Mouse (Mus musculus): ENCODE data around the gene Uqcc3. TPM values are rescaled to one million over a fixed set of nuclear protein-coding genes. Genes with fewer than 3 reads are reported as not detected.

The Uqcc3 gene
- polyA plus RNA-seq (2014; fragmentation: Illumina TruSeq; extraction: RNeasy Lipid Tissue Mini Kit (QIAGEN cat#74804); ENCODE audit: low replicate concordance) = 1.8 TPM

DNA sequence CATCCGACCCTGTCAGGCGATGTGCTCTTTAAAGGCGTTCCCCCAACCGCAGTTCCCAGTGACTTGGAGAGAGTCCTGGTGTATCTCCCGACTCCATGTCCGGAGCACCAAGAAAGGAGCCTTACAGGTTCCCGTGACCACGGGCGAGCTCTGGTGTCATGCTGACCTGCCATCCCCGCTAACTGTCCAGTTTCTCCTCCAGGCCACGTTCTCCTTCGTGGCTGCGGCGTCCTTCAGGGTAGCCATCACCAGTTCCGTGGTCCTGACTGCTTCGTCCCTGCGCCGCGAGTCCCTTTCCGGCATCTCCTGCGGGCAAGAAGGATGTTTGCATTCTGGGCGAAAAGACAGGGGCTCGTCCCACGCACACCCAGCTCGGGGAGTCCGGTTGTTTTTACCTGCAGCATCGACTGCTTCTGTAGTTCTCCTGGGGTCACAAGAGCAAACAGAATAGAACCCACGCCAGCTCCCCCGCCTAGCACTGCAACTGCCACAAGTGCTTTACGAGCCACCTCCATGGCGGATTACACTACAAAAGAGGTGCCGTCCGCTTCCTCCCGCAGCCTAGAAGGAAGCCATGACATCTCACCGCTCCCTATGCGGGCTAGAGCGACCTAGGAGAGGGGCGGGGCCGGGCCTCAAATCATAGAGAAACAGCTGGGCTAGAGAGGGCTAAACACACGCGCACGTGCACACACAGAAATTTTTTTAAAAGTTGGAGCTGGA lies at the start of gene Uqcc3:
Gene Uqcc3 (minus strand): TSS at position 613 of the 723 bp plus-strand sequence.

DNA sequence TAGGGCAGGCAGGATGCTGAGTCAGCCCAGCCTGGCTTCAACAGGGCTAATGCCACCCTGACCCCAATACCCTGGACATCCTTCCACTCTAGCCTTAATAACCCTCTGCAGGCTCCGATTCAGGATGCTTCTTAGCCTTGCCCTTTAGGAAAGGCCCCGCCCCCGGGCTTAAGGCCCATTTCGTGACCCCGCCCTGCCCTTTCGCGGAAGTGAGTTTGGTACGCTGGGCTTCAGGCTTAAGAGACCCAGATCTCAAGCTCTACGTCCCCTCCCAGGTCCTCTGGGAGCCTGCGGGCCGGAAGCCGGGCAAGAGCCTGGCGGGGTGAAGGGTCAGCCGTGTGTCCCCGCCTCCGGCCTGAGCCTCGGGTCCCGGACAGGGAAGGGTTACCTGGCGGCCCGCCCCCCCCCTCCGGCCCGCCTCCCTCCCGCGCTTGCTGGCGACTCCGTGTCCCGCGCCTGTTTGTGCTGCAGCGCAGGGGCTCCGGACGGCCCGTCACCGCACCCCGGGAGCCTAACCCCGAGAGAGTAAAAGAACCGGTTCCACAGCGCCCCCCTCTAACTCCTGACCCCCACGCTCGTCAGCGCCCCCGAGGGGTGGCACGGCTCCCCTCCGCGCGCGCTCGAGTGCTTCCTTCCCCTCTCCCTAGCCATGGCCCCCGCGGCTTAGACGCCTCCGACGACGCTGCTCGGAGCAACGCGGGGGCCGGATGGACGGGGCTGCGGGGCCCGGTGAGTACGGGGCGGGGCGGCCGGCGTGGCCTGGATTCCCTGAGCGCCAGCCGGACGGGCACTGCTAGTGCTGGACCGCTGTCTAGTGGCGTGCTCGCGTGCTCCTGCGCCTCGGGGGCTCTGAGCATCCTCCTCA lies 48.7 kb upstream of the Uqcc3 start, which contains the start of the genes Rom1 and Eml3:
Gene Rom1 (minus strand): TSS at position 133 of the 865 bp plus-strand sequence.
Gene Eml3 (plus strand): TSS at position 329 of the 865 bp plus-strand sequence.

DNA sequence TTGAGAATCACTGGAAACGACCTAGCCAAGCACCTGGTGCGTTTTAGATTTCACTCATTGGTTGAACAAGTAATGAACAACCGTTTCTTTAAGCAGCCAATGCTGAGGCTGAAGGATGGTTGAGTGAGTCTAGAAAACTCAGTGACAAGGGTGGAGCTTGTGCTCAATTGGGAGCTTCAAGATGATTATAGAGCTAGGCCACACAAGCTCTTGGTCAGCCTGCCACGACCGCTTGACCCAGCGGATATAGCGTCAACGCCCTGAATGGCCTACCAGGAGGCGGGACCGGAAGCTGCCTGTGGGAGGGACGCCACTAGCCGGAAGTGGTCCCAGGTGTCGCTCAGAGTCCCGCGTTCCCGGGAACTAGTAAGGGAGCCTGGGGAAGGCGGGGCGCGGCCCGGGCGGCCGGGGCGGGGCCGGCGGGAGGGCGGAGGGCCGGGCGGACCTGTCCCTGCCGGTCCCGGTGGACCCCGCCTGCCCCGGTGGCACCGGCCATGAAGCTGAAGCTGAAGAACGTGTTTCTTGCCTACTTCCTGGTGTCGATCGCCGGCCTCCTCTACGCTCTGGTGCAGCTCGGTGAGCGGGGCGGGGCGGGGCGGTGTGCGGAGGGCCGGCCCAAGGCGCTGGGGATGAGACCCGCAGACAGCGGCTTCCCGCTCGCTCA lies 39.5 kb upstream of the Uqcc3 start, which contains the start of gene B3gat3:
Gene B3gat3 (plus strand): TSS at position 302 of the 664 bp plus-strand sequence.

DNA sequence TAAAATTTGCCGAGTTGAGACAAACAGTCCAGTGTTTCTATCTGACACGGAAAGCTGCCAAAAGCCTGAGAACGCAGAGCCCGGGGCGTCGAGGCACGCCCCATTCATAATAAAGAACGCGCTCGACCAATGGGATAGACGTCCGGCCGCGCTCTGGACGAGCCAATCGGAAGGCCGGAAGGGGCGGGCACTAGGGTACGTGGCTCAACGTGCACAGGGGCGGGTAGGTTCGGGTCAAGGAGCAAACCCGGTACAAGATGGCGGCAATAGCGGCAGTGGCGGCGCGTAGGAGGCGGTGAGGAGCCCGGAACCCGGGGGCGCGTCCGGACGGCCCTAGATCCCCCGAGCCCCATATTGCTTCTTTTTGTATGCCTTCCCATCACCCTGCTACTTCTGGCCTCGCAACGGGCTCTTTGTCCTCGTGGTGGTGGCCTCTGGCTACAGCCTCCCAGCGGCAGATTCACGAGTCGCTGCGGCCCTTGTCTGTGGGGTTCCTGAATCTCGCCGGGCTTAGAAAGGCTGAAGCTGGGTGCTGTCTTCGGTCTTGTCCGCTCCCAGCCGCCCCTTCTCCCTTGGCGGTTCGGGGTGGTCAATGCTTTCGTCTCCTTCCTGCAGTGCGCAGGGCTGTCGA lies 17.3 kb upstream of the Uqcc3 start, which contains the start of gene Ganab:
Gene Ganab (plus strand): TSS at position 207 of the 631 bp plus-strand sequence.

DNA sequence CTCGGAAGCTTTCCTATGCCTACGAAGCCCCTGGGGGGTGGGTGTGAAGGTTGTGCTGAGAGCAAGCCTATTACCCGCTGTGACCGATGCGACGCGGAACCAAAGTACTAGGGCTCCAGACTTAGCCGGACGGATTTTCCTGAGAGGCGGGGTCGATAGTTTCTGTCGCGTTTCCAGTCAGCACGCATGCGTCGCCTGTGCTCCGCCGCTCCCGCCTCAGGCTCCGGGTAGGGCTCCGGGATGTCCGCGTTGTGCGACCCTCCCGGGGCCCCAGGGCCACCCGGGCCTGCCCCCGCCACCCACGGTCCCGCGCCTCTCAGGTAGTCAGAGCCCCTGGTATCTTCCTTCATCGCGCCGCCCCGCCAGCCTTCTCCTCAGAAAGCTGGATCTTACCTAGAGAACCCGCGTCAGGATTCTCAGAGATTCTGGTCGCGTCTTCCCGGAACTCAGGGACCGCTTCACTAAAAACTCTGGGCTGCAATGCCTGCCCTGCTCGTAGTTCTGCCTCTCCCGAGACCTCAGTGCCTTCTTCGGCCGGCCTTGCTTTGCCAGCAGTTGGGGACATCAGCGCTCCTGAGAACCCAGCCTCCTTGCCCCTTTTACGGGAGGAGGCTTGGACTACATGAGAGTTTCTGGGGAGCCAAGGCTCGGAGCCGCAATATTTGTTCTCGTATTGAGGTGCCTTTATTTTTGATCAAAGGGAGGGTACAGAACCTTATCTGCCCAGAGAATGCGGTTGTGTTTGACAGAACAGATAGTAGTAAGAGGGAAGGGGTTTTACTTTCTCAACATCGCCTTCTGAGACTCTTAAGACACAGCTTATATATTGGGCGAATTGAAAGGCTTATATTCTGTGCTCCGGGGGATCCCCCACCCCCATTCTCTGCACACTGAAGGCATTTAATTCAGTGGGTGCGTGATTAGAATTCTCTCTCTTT lies 12.4 kb upstream of the Uqcc3 start, which contains the start of gene Ints5:
Gene Ints5 (plus strand): TSS at position 177 of the 938 bp plus-strand sequence.

DNA sequence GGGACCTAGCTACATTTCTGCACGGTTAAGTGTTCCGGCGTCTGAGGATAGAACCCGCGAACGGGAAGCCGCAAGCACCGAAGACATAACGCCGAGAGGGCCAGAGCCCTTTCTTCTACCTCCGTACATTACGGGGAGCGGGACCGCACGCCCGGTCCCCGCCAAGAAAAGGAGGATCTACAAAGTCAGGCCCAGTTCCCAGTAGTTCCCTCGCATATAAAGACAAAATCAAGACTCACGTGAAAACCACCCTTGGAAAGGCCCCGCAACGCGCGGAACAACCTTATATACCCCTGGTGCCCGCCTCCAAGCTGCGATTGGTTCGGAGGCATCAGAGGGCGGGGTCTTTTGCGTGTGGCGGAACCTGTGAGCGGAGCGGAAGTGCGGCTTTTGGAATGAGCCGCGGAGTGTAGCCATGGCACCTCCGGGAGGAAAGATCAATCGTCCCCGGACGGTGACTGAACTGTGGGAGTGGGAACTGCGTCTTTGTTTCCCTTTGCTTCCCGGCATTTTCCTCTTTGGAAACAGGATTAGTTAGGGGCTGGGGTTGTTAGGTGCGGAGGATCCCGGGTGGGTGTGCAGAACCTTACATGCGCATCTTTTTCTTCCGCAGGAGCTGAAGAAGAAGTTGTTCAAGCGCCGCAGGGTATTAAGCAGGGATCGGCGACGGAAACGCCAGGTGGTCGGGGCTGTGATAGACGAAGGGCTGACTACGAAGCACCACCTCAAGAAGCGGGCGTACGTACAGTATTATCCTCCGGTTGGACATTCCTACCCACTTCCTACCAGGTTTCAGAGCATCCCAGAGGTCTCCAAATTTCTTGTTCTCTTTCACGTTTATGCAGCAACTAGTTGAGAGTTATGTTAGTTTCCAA lies 8.0 kb upstream of the Uqcc3 start, which contains the start of the genes 1810009A15Rik and Gm49416:
Gene 1810009A15Rik (plus strand): TSS at position 343 of the 875 bp plus-strand sequence.
Gene Gm49416 (plus strand): TSS at position 416 of the 875 bp plus-strand sequence.

DNA sequence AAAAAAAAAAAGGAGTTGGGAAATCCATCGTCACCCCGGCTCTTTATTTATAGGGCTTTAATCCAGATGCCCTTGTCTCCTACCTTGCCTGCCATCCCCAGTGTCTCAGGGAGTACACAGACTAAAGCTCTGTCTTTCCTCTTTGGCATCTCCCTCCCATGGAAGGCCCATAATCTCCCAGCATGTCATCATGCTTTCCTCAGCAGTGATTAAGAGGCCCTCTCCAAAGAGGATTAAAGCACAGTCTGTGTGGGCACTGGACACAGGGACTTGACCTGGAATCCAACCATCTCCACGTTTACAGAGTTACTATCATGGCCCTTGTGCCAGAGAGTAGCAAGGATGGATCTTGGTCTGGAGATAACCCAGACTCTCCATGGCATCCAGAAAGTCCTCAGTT lies 2.9 kb upstream of the Uqcc3 start, which contains the start of the genes Lbhd1 and Gm49403:
Gene Lbhd1 (plus strand): TSS at position 117 of the 400 bp plus-strand sequence.
Gene Gm49403 (plus strand): TSS at position 315 of the 400 bp plus-strand sequence.

DNA sequence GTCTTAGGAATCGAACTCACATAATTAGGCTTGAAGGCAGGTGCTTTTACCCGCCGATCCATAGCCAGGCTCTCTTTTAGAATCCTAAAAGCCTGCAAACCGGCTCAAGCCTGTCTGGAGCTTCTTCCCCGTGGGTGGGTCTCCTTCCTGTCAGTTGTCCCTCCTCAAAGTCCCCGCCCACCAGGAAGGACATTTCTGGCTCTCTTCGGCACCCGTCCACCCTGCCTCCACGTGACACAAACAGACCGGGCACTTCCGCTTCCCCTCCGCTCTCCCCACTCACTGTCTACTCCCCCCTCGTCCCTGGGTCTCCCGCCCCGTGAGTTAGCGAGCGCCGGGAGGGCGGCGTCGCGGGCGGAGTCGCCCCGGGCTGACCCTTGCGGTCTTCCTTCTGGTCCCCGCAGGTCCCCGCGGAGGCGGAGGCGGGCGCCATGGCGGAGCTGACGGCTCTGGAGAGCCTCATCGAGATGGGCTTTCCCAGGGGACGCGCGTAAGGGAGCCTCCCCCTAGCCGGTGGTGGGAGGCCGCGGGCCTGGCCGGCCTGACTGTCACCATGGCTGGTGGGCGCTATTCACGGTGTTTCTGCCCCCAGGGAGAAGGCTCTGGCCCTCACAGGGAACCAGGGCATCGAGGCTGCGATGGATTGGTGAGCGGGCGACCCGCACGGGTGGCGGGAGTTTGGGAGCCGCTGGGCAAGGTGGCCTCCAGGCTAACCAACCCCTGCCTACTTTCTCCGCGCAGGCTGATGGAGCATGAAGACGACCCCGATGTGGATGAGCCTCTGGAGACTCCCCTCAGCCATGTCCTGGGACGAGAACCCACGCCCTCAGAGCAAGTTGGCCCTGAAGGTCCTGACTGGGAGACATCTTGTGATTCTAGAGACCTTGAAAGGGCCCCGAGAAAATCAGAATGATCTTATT lies 9.2 kb downstream of the Uqcc3 start, which contains the start of gene Ubxn1:
Gene Ubxn1 (plus strand): TSS at position 230 of the 920 bp plus-strand sequence.

DNA sequence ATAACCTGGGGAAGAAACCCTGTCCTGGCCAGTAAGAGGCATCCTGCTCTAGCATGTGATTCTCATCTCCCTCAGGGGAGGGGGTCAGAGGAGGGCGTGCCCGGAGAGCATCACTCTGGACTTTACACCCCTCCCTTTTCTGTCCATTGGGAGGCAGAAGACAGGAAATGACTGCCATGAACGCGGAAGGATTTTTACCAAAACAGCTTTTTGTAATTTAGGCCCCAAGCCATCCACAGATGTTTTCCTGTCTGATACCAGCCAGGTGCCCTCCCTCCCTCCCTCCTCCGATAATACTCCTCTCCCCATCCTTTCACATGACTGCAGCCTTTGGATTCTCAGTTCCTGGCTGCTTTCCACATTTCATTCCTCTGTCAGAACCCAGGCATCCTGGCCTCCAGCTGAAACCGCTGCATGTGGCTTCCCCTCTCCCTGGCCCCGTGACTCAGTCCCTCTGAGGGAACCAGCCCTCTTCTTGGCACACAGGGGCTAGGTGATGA lies 30.3 kb downstream of the Uqcc3 start, which contains the start of gene Lrrn4cl:
Gene Lrrn4cl (plus strand): TSS at position 367 of the 500 bp plus-strand sequence.

DNA sequence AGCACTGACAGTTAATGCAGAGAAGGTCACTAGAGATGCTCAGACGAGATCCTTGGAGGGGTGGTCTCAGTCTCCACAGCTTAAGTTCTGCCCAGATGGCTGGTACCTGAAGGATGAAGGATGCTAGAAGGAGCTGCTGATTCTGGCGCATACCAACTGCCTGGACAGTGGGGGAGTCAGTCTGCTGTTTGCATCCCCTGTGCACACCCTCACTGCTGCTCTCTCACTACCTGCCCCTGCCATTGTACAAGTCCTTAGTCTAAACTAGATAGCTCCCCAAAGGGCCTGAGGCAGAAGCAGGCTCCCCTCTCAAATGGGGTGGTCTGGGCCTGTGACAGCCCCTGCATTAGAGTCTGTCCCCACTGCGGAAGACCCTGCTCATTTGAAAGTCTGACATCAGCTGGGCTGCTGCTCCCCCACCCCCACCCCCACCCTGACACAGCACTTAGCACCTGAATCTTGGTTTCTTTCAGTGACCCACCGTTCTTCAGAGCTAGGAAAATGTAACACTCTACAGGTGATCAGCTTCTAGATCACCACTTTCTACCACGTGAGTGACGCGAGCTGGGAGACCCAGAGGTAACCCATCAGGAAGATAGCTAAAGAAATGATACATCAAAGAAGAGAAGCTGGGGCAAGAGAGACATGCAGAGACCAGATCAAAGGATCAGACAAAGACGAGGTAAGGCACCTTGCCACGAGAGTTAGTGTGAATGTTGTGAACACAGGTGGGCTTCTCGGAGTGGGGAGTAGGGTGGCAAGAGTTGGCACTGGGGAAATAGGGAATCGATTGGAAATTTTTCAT lies 41.4 kb downstream of the Uqcc3 start, which contains the start of gene Gng3:
Gene Gng3 (minus strand): TSS at position 92 of the 805 bp plus-strand sequence.

DNA sequence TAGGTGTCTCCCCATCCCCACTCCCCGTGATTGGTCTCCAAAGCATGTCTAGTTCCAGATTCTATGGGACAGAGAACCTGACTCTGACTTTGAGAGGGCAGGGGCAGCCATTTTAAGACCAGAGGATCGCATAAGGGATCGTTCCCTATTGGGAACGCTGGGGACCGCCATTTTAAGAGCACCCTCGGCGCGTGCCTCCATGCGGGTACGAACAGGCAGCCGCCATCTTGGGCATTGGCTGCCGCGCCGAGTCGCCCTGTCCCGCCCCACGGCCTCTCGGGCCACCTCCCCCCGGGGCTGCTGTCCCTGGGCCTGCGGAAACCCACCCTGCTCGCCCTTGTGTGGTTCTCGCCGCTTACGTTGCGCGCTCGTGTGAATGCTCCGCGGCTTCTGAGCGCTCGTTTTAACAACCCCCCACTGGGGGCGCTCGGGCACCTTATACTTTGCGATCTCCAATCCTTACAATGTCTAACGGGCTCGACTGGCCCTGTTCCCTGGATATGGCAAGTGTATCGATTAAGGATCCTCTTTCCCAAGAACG lies 43.4 kb downstream of the Uqcc3 start, which contains the start of gene Bscl2:
Gene Bscl2 (plus strand): TSS at position 217 of the 541 bp plus-strand sequence.

Other genes starting within 250 kb of the Uqcc3 start
- gene Chrm1, start 217.1 kb downstream of the Uqcc3 start, polyA plus RNA-seq (2014; fragmentation: Illumina TruSeq; extraction: RNeasy Lipid Tissue Mini Kit (QIAGEN cat#74804); ENCODE audit: low replicate concordance) = 0.15 TPM
- gene Slc3a2, start 157.6 kb downstream of the Uqcc3 start, polyA plus RNA-seq (2014; fragmentation: Illumina TruSeq; extraction: RNeasy Lipid Tissue Mini Kit (QIAGEN cat#74804); ENCODE audit: low replicate concordance) = 206 TPM
- gene Wdr74, start 145.1 kb downstream of the Uqcc3 start, polyA plus RNA-seq (2014; fragmentation: Illumina TruSeq; extraction: RNeasy Lipid Tissue Mini Kit (QIAGEN cat#74804); ENCODE audit: low replicate concordance) = 3.9 TPM
- gene 1700092M07Rik, start 140.2 kb downstream of the Uqcc3 start, polyA plus RNA-seq (2014; fragmentation: Illumina TruSeq; extraction: RNeasy Lipid Tissue Mini Kit (QIAGEN cat#74804); ENCODE audit: low replicate concordance) = not detected
- gene Stx5a, start 139.5 kb downstream of the Uqcc3 start, polyA plus RNA-seq (2014; fragmentation: Illumina TruSeq; extraction: RNeasy Lipid Tissue Mini Kit (QIAGEN cat#74804); ENCODE audit: low replicate concordance) = 85.9 TPM
- gene Nxf1, start 123.8 kb downstream of the Uqcc3 start, polyA plus RNA-seq (2014; fragmentation: Illumina TruSeq; extraction: RNeasy Lipid Tissue Mini Kit (QIAGEN cat#74804); ENCODE audit: low replicate concordance) = 75.6 TPM
- gene Tmem223, start 109.9 kb downstream of the Uqcc3 start, polyA plus RNA-seq (2014; fragmentation: Illumina TruSeq; extraction: RNeasy Lipid Tissue Mini Kit (QIAGEN cat#74804); ENCODE audit: low replicate concordance) = 15.3 TPM
- 32.6 TPM for gene Tmem179b, start 106.5 kb downstream of the Uqcc3 start, polyA plus RNA-seq (2014; fragmentation: Illumina TruSeq; extraction: RNeasy Lipid Tissue Mini Kit (QIAGEN cat#74804); ENCODE audit: low replicate concordance)
- not detected for gene Taf6l, start 94.5 kb downstream of the Uqcc3 start, polyA plus RNA-seq (2014; fragmentation: Illumina TruSeq; extraction: RNeasy Lipid Tissue Mini Kit (QIAGEN cat#74804); ENCODE audit: low replicate concordance)
- 32.5 TPM for gene Polr2g, start 82.3 kb downstream of the Uqcc3 start, polyA plus RNA-seq (2014; fragmentation: Illumina TruSeq; extraction: RNeasy Lipid Tissue Mini Kit (QIAGEN cat#74804); ENCODE audit: low replicate concordance)
- gene Zbtb3, start 78.4 kb downstream of the Uqcc3 start, polyA plus RNA-seq (2014; fragmentation: Illumina TruSeq; extraction: RNeasy Lipid Tissue Mini Kit (QIAGEN cat#74804); ENCODE audit: low replicate concordance) = not detected
- gene Ttc9c, start 61.6 kb downstream of the Uqcc3 start, polyA plus RNA-seq (2014; fragmentation: Illumina TruSeq; extraction: RNeasy Lipid Tissue Mini Kit (QIAGEN cat#74804); ENCODE audit: low replicate concordance) = 99.3 TPM
- 130 TPM for gene Hnrnpul2, start 60.9 kb downstream of the Uqcc3 start, polyA plus RNA-seq (2014; fragmentation: Illumina TruSeq; extraction: RNeasy Lipid Tissue Mini Kit (QIAGEN cat#74804); ENCODE audit: low replicate concordance)
- gene AC129217.1, start 51.1 kb downstream of the Uqcc3 start, polyA plus RNA-seq (2014; fragmentation: Illumina TruSeq; extraction: RNeasy Lipid Tissue Mini Kit (QIAGEN cat#74804); ENCODE audit: low replicate concordance) = 1.2 TPM
- 5.8 TPM for gene Bscl2, start 43.5 kb downstream of the Uqcc3 start, polyA plus RNA-seq (2014; fragmentation: Illumina TruSeq; extraction: RNeasy Lipid Tissue Mini Kit (QIAGEN cat#74804); ENCODE audit: low replicate concordance)
- gene Gng3, start 41.7 kb downstream of the Uqcc3 start, polyA plus RNA-seq (2014; fragmentation: Illumina TruSeq; extraction: RNeasy Lipid Tissue Mini Kit (QIAGEN cat#74804); ENCODE audit: low replicate concordance) = not detected
- 0.82 TPM for gene Lrrn4cl, start 30.2 kb downstream of the Uqcc3 start, polyA plus RNA-seq (2014; fragmentation: Illumina TruSeq; extraction: RNeasy Lipid Tissue Mini Kit (QIAGEN cat#74804); ENCODE audit: low replicate concordance)
- gene Ubxn1, start 9.4 kb downstream of the Uqcc3 start, polyA plus RNA-seq (2014; fragmentation: Illumina TruSeq; extraction: RNeasy Lipid Tissue Mini Kit (QIAGEN cat#74804); ENCODE audit: low replicate concordance) = 7.1 TPM
- 49.2 TPM for gene Lbhd1, start 2.8 kb upstream of the Uqcc3 start, polyA plus RNA-seq (2014; fragmentation: Illumina TruSeq; extraction: RNeasy Lipid Tissue Mini Kit (QIAGEN cat#74804); ENCODE audit: low replicate concordance)
- not detected for gene Gm49403, start 3.0 kb upstream of the Uqcc3 start, polyA plus RNA-seq (2014; fragmentation: Illumina TruSeq; extraction: RNeasy Lipid Tissue Mini Kit (QIAGEN cat#74804); ENCODE audit: low replicate concordance)
- 12.1 TPM for gene 1810009A15Rik, start 7.9 kb upstream of the Uqcc3 start, polyA plus RNA-seq (2014; fragmentation: Illumina TruSeq; extraction: RNeasy Lipid Tissue Mini Kit (QIAGEN cat#74804); ENCODE audit: low replicate concordance)
- gene Gm49416, start 8.0 kb upstream of the Uqcc3 start, polyA plus RNA-seq (2014; fragmentation: Illumina TruSeq; extraction: RNeasy Lipid Tissue Mini Kit (QIAGEN cat#74804); ENCODE audit: low replicate concordance) = not detected
- 0.52 TPM for gene Ints5, start 12.1 kb upstream of the Uqcc3 start, polyA plus RNA-seq (2014; fragmentation: Illumina TruSeq; extraction: RNeasy Lipid Tissue Mini Kit (QIAGEN cat#74804); ENCODE audit: low replicate concordance)
- 74.1 TPM for gene Ganab, start 17.1 kb upstream of the Uqcc3 start, polyA plus RNA-seq (2014; fragmentation: Illumina TruSeq; extraction: RNeasy Lipid Tissue Mini Kit (QIAGEN cat#74804); ENCODE audit: low replicate concordance)
- 18.6 TPM for gene B3gat3, start 39.5 kb upstream of the Uqcc3 start, polyA plus RNA-seq (2014; fragmentation: Illumina TruSeq; extraction: RNeasy Lipid Tissue Mini Kit (QIAGEN cat#74804); ENCODE audit: low replicate concordance)
- not detected for gene Rom1, start 48.4 kb upstream of the Uqcc3 start, polyA plus RNA-seq (2014; fragmentation: Illumina TruSeq; extraction: RNeasy Lipid Tissue Mini Kit (QIAGEN cat#74804); ENCODE audit: low replicate concordance)
- gene Eml3, start 48.6 kb upstream of the Uqcc3 start, polyA plus RNA-seq (2014; fragmentation: Illumina TruSeq; extraction: RNeasy Lipid Tissue Mini Kit (QIAGEN cat#74804); ENCODE audit: low replicate concordance) = 1.5 TPM
- 44.1 TPM for gene Mta2, start 61.0 kb upstream of the Uqcc3 start, polyA plus RNA-seq (2014; fragmentation: Illumina TruSeq; extraction: RNeasy Lipid Tissue Mini Kit (QIAGEN cat#74804); ENCODE audit: low replicate concordance)
- 2.6 TPM for gene Tut1, start 72.9 kb upstream of the Uqcc3 start, polyA plus RNA-seq (2014; fragmentation: Illumina TruSeq; extraction: RNeasy Lipid Tissue Mini Kit (QIAGEN cat#74804); ENCODE audit: low replicate concordance)
- 38.7 TPM for gene Eef1g, start 86.1 kb upstream of the Uqcc3 start, polyA plus RNA-seq (2014; fragmentation: Illumina TruSeq; extraction: RNeasy Lipid Tissue Mini Kit (QIAGEN cat#74804); ENCODE audit: low replicate concordance)
- gene Ahnak, start 108.4 kb upstream of the Uqcc3 start, polyA plus RNA-seq (2014; fragmentation: Illumina TruSeq; extraction: RNeasy Lipid Tissue Mini Kit (QIAGEN cat#74804); ENCODE audit: low replicate concordance) = 33.7 TPM
- not detected for gene Scgb1a1, start 207.0 kb upstream of the Uqcc3 start, polyA plus RNA-seq (2014; fragmentation: Illumina TruSeq; extraction: RNeasy Lipid Tissue Mini Kit (QIAGEN cat#74804); ENCODE audit: low replicate concordance)